Mouse (Mus musculus) myocyte (in vitro differentiated cells): ENCODE data around the gene Glt1d1. TPM values are rescaled to one million over a fixed set of nuclear protein-coding genes. Genes with fewer than 3 reads are reported as not detected.

Source experiments
- H3K27me3 ChIP-seq: one replicate; pipeline ENCODE4 v1.6.1; 2011; ENCODE audit not compliant: control insufficient read depth, insufficient read depth, insufficient read length
- H3K36me3 ChIP-seq: one replicate; pipeline ENCODE4 v1.6.1; 2011; ENCODE audit not compliant: control insufficient read depth, insufficient read depth
- H3K4me2 ChIP-seq: one replicate; pipeline ENCODE4 v1.6.1; 2011; ENCODE audit warnings: low read depth, control low read depth
- H3K4me3 ChIP-seq: one replicate; pipeline ENCODE4 v1.5.1; 2011; ENCODE audit warnings: mild to moderate bottlenecking, control low read depth, moderate library complexity
- H3K79me2 ChIP-seq: one replicate; pipeline ENCODE4 v1.6.1; 2011; ENCODE audit not compliant: control insufficient read depth, insufficient read depth
- H3ac ChIP-seq: one replicate; pipeline ENCODE4 v1.6.1; 2011; ENCODE audit not compliant: control insufficient read depth, insufficient read length
- CEBPB ChIP-seq: IDR thresholded peaks from 2 replicates; pipeline ENCODE4 v1.6.1; 2011; ENCODE audit warnings: mild to moderate bottlenecking, moderate library complexity; ENCODE audit not compliant: poor library complexity, insufficient read depth, severe bottlenecking
- E2F4 ChIP-seq: IDR thresholded peaks from one replicate; pipeline ENCODE4 v1.6.1; 2011; ENCODE audit warnings: mild to moderate bottlenecking, control low read depth, moderate library complexity; ENCODE audit not compliant: insufficient read depth
- MAX ChIP-seq: IDR thresholded peaks from one replicate; pipeline ENCODE4 v1.6.1; 2011; ENCODE audit warnings: low read depth, mild to moderate bottlenecking, control low read depth
- MYOD1 ChIP-seq, 3 experiments: IDR thresholded peaks; one replicate each; pipeline ENCODE4 v1.6.1; 2011; ENCODE audit warnings: control low read depth in 2 of 3, low read depth in 2 of 3, mild to moderate bottlenecking in 2 of 3, moderate library complexity in 1 of 3; ENCODE audit not compliant: insufficient read length in 2 of 3, control insufficient read depth in 1 of 3
- MYOG ChIP-seq, 3 experiments: IDR thresholded peaks; one replicate each; pipeline ENCODE4 v1.6.1; 2011; ENCODE audit warnings: control low read depth in 2 of 3, low read depth in 2 of 3, mild to moderate bottlenecking in 2 of 3; ENCODE audit not compliant: insufficient read length in 2 of 3, control insufficient read depth in 1 of 3, insufficient read depth in 1 of 3
- POLR2A ChIP-seq: IDR thresholded peaks from one replicate; pipeline ENCODE4 v1.6.1; 2011; ENCODE audit warnings: low read depth, mild to moderate bottlenecking, control low read depth, moderate library complexity; ENCODE audit not compliant: insufficient read length
- POLR2AphosphoS2 ChIP-seq: IDR thresholded peaks from one replicate; pipeline ENCODE4 v1.6.1; 2011; ENCODE audit warnings: low read depth, control low read depth; ENCODE audit not compliant: insufficient read length
- REST ChIP-seq: IDR thresholded peaks from one replicate; pipeline ENCODE4 v1.6.1; 2011; ENCODE audit warnings: mild to moderate bottlenecking, control low read depth, moderate library complexity; ENCODE audit not compliant: insufficient read depth, insufficient read length
- SRF ChIP-seq: IDR thresholded peaks from one replicate; pipeline ENCODE4 v1.6.1; 2011; ENCODE audit warnings: low read depth; ENCODE audit not compliant: control insufficient read depth, insufficient read length
- TCF12 ChIP-seq: IDR thresholded peaks from one replicate; pipeline ENCODE4 v1.6.1; 2011; ENCODE audit warnings: mild to moderate bottlenecking, control low read depth; ENCODE audit not compliant: poor library complexity, insufficient read depth, severe bottlenecking
- TCF3 ChIP-seq: IDR thresholded peaks from one replicate; pipeline ENCODE4 v1.6.1; 2011; ENCODE audit warnings: low read depth, control low read depth; ENCODE audit not compliant: insufficient read length
- USF1 ChIP-seq: IDR thresholded peaks from one replicate; pipeline ENCODE4 v1.6.1; 2011; ENCODE audit warnings: low read depth, mild to moderate bottlenecking, control low read depth, moderate library complexity
- polyA plus RNA-seq: library from polyadenylated mRNA; unstranded; fragments of >200 nt; fragmentation: generic; extraction: Trizol; gene quantifications from one replicate; pipeline ENCODE4 v1.2.1, GENCODE M21; 2012; ENCODE audit warnings: missing spikeins

The Glt1d1 gene
- polyA plus RNA-seq, 1 experiment, result not detected

DNA sequence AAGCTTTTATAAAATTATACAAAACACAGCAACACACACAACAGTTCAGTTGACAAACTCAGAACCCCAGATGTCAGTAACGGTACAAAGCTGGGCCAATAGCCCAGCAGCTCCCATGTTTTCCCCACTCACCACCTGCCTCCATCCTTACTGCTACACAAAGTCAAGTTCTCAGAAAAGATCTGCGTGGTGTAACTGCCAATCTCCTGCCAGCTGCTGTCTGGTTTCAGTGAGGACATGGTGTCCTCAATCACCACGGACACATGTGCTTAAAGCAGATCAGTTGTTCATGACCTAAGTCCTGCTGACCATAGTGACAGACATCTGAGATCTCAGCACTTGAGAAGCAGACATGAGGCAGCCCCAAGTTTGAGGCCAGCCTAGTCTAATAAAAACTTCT lies 36.4 kb upstream of the Glt1d1 start:
- Histone ChIP-seq H3ac (no peak overlapping the region), H3K4me2 (no peak overlapping the region), H3K4me3 (no peak overlapping the region), H3K27me3 (no peaks in the 10 kb centered on the region), H3K36me3 (peaks cover 24% of the 10 kb centered on the region), H3K79me2 (no peaks in the 10 kb centered on the region)
- TF ChIP-seq MYOG (IDR thresholded peaks at IDR 0.05; ENCODE audit: control insufficient read depth in 1 of 3, insufficient read depth in 1 of 3, insufficient read length in 2 of 3, low read depth in 2 of 3), result peak in 1 of 3 experiments; percentile 28
- TF ChIP-seq TCF12, result no peak
- TF ChIP-seq USF1, result no peak
- no peak for TF ChIP-seq MAX
- TF ChIP-seq POLR2AphosphoS2, result no peak
- TF ChIP-seq MYOD1 (IDR thresholded peaks at IDR 0.05; ENCODE audit: control insufficient read depth in 1 of 3, insufficient read length in 2 of 3, low read depth in 2 of 3), result peak in 1 of 3 experiments; percentile 59

DNA sequence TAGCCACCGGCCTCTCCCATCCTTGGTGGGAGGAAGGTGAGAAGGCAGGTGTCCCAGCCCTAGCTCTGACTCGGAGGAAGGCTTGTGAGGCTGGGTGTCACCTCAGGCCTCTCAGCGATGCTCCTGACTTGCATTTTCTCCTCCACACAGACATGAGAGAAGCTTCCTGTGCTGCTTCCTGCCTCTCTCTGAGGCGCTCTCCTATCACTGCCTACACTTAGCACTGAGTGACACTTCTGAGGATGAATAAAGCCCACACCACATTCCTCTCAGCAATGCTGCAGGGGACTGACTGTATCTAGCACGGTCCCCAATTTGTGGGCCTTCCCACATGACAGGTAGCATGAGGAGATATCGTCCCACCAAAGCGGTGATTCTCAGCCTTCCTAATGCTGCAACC lies 35.2 kb upstream of the Glt1d1 start:
- no peak overlapping the region for H3K4me2 ChIP-seq
- H3K79me2 ChIP-seq, result no peaks in the 10 kb centered on the region
- H3K27me3 ChIP-seq, result no peaks in the 10 kb centered on the region
- H3ac ChIP-seq, result no peak overlapping the region
- H3K36me3 ChIP-seq, result peaks cover 22% of the 10 kb centered on the region
- TF ChIP-seq MYOG (IDR thresholded peaks at IDR 0.05; ENCODE audit: control insufficient read depth in 1 of 3, insufficient read depth in 1 of 3, insufficient read length in 2 of 3, low read depth in 2 of 3), result no peak
- TF ChIP-seq USF1, result no peak
- no peak for TF ChIP-seq CEBPB
- no peak for TF ChIP-seq E2F4
- TF ChIP-seq TCF3, result no peak
- no peak for TF ChIP-seq MAX
- no peak for TF ChIP-seq SRF
- TF ChIP-seq REST, result no peak
- TF ChIP-seq MYOD1 (IDR thresholded peaks at IDR 0.05; ENCODE audit: control insufficient read depth in 1 of 3, insufficient read length in 2 of 3, low read depth in 2 of 3), result no peak
- TF ChIP-seq TCF12, result no peak
- no peak for TF ChIP-seq POLR2AphosphoS2
- TF ChIP-seq POLR2A, result no peak
- H3K4me3 ChIP-seq, result no peak overlapping the region

DNA sequence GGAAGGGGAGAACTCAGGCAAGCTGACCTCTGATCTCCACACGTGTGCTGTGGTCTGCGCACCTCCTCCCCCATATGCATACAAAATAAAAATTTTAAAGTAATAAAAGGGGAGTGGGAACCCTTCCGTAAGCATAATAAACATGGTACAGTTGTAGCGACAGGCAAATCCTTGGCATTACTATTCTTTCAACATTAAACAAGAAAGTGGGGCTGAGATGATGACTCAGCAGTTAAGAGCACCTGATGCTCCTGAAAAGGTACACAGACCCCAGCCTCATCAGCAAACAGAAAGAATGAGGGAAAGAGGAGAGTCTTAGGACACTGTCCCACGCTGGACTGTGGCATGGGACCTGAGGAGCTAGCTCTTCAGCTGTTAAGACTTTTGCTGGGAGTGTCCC lies 29.1 kb upstream of the Glt1d1 start:
- Histone ChIP-seq H3K79me2 (peaks cover 24% of the 10 kb centered on the region), H3K4me3 (no peak overlapping the region), H3K36me3 (peaks cover 7% of the 10 kb centered on the region), H3K4me2 (no peak overlapping the region), H3K27me3 (no peaks in the 10 kb centered on the region), H3ac (no peak overlapping the region)
- TF ChIP-seq SRF (no peak), USF1 (no peak), CEBPB (no peak), POLR2A (no peak), MYOD1 (IDR thresholded peaks at IDR 0.05; ENCODE audit: control insufficient read depth in 1 of 3, insufficient read length in 2 of 3, low read depth in 2 of 3) (no peak), E2F4 (no peak)

DNA sequence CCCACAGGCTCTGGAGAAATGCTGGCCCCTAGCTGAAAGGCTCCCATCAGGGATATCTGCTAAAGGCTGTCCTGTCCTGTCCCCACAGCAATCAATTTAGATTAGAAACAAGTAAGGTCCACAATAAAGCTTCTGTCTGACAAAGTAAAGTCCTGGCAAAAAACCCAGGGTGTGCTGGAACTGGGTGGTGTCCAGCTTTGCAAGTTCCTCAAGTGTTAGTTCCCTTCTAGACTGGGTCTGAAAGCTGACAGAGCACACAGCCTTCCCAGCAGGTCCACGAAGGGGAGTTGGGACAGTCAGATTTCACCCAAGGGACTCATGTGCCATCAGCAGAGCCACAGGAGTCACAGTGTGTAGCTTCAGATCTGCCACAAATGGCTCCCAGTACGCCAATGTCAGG lies 24.6 kb upstream of the Glt1d1 start:
- Histone ChIP-seq H3K36me3 (peaks cover 7% of the 10 kb centered on the region), H3ac (no peak overlapping the region), H3K27me3 (no peaks in the 10 kb centered on the region), H3K79me2 (peaks cover 67% of the 10 kb centered on the region), H3K4me3 (no peak overlapping the region), H3K4me2 (no peak overlapping the region)
- TF ChIP-seq MYOG (IDR thresholded peaks at IDR 0.05; ENCODE audit: control insufficient read depth in 1 of 3, insufficient read depth in 1 of 3, insufficient read length in 2 of 3, low read depth in 2 of 3) (no peak), SRF (no peak), MAX (no peak), POLR2AphosphoS2 (no peak), TCF12 (no peak), REST (no peak), TCF3 (no peak), USF1 (no peak), CEBPB (no peak)

DNA sequence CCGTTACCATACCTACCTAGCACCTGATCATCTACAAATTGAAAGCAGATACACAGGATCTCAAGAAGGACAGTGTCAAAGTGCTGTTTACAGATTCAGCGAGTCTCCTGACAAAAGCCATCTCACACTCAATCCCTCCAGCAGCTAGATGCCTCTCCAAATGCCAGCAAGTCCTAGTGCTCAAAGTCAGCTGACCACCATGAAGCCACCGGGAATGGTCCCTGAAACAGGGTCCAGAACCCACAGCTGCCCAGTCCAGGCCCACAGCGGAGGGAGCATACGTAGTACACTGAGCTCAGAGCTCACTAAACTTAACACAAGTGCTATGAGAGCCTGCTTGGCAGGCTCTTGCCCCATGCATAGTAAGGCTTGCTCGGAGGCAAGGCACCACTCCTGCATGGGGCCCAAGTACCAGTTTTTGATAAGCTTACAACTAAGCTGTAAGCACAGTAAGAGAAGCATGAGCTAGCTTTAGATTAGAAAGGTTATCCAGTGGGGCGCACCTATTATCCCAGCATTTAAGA lies 22.8 kb upstream of the Glt1d1 start:
- Histone ChIP-seq H3K4me2 (no peak overlapping the region), H3K79me2 (peaks cover 84% of the 10 kb centered on the region)
- TF ChIP-seq POLR2AphosphoS2 (no peak), USF1 (no peak), TCF12 (no peak), MAX (no peak), MYOD1 (IDR thresholded peaks at IDR 0.05; ENCODE audit: control insufficient read depth in 1 of 3, insufficient read length in 2 of 3, low read depth in 2 of 3) (no peak), E2F4 (no peak), TCF3 (no peak), POLR2A (no peak), CEBPB (no peak), MYOG (IDR thresholded peaks at IDR 0.05; ENCODE audit: control insufficient read depth in 1 of 3, insufficient read depth in 1 of 3, insufficient read length in 2 of 3, low read depth in 2 of 3) (no peak)

More for the DNA sequence above, 22.8 kb upstream of the Glt1d1 start:
- Histone ChIP-seq H3K27me3 (no peaks in the 10 kb centered on the region), H3K36me3 (peaks cover 7% of the 10 kb centered on the region), H3ac (no peak overlapping the region), H3K4me3 (no peak overlapping the region)
